Mouse (Mus musculus) cortical plate, adult 2 months (tissue): ENCODE data around the gene Rad54l2. TPM values are rescaled to one million over a fixed set of nuclear protein-coding genes. Genes with fewer than 3 reads are reported as not detected.
A peak's percentile ranks its signal among the peaks of the same experiment; 100 is the strongest.

ENCODE experiments used
- H3K27ac ChIP-seq: fragments of 200-500 bp; 2 replicates; pipeline ENCODE4 v1.5.1; 2012; ENCODE audit warnings: low read length, control low read depth, inconsistent platforms; ENCODE audit not compliant: insufficient read depth
- H3K4me1 ChIP-seq: fragments of 200-500 bp; 2 replicates; pipeline ENCODE4 v1.6.1; 2011; ENCODE audit warnings: low read length; ENCODE audit not compliant: control insufficient read depth, insufficient read depth
- H3K4me3 ChIP-seq: fragments of 200-500 bp; 2 replicates; pipeline ENCODE4 v1.5.1; 2011; ENCODE audit warnings: mild to moderate bottlenecking, low read length, control low read depth; ENCODE audit not compliant: insufficient read depth
- CTCF ChIP-seq: fragments of 200-500 bp; IDR thresholded peaks from 2 replicates; pipeline ENCODE4 v1.5.1; 2011; ENCODE audit warnings: mild to moderate bottlenecking, control low read depth, low read length; ENCODE audit not compliant: insufficient read depth; ENCODE audit errors: extremely low read depth
- POLR2A ChIP-seq: fragments of 200-500 bp; IDR thresholded peaks from 2 replicates; pipeline ENCODE4 v1.6.1; 2011; ENCODE audit warnings: mild to moderate bottlenecking, low read length, control low read depth; ENCODE audit not compliant: insufficient read depth; ENCODE audit errors: extremely low read depth
- polyA plus RNA-seq: library from polyadenylated mRNA; depleted of rRNA; stranded (reverse); fragments of >200 nt; gene quantifications from 2 replicates; pipeline ENCODE4 v1.2.3, GENCODE M21; 2012

Rad54l2 gene
- polyA plus RNA-seq, 1 experiment, result 7.2 TPM

DNA sequence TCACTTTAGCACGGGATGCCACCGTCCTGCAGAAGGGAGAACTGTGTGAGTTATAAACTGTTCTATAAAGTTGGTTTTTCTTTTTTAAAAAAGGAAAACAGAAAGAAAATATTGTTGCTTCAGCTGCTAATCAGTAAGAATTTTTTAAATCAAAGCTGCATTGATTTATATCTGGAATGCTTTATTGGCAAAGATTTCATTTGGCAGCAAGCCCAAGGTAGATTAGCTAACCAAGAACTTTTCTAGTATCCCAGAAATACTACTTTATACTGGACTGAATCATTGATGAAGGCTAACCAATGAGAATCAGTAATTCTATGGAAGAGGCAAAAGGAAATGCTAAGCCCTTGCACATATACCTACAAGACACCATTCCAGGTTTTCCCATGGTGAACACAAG is 72.8 kb downstream of the Rad54l2 start:
- Histone ChIP-seq H3K4me1 (peaks cover 3% of the 10 kb centered on the region; the same call in 1 of the 2 replicates), H3K27ac (no peak overlapping the region), H3K4me3 (no peak overlapping the region)
- TF ChIP-seq CTCF (no peak), POLR2A (no peak)

DNA sequence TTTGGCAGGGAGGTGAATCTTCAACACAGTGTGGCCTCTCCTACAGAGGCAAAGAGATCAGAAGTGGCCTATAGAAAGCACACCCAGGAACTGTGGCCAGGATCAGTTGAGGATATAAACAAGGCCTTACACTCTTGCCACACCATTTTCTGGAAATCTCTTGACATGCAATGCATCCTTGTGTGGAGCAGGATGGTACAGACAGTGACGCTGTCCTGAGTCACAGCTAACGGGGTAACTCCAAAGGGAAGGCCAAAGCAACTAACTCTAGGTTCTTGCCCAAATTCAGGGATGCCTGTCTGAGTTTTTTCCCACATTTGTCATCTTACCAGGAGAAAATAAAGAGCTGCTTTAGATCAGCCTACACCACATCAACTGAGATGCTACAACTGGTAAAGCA is 76.5 kb downstream of the Rad54l2 start:
- H3K4me3 ChIP-seq, result no peak overlapping the region
- H3K4me1 ChIP-seq, result peaks cover 3% of the 10 kb centered on the region; the same call in 1 of the 2 replicates
- H3K27ac ChIP-seq, result no peak overlapping the region
- TF ChIP-seq POLR2A, result no peak
- TF ChIP-seq CTCF, result no peak

DNA sequence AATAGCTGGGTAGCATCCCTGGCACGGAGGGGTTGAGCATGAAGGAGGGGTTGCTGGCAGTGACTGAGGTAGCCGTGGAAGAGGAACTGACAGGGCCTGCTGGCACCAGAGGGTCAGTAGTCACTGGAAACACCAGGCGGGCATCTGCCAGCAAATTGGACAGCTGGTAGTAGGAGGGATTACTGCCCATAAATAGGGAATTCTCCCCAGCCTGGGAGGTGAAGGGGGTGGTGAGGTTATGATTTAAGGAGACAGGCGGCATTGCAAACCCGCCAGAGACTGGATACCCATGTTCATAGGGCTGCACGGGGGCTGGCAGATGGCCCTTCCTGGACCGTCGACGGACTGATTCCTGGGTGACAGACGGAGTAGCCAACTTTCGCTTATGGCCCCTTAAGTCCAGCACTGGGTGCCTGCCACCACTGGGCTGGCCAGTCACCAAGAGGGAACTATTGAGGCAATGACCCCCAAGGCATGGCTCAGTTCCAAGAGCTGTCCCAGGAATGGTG is 96.0 kb downstream of the Rad54l2 start:
- Histone ChIP-seq H3K4me3 (no peak overlapping the region), H3K4me1 (no peaks in the 10 kb centered on the region), H3K27ac (no peak overlapping the region)
- TF ChIP-seq POLR2A (no peak), CTCF (no peak)

DNA sequence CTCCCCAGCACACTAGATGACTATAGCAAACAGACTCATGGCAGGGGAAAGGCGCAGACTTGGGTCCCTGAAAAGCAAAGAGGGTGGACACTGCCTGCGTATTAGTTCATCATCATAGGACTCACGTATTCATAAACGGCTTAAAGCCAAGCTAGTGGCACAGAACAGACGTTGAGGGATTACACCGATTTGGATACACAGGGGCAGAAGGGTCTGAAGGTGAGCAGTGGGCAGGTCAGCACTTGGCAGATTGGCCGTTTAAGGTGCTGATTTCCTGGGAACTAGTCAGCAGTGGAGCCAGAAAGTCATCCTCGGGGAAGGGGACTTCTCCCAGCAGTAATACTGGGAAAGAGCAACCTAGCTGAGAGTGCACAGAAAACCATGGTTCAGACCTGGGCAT is 100.2 kb downstream of the Rad54l2 start:
- Histone ChIP-seq H3K4me1 (peaks cover 3% of the 10 kb centered on the region; the same call in 1 of the 2 replicates), H3K4me3 (no peak overlapping the region), H3K27ac (no peak overlapping the region)
- TF ChIP-seq CTCF, result no peak

DNA sequence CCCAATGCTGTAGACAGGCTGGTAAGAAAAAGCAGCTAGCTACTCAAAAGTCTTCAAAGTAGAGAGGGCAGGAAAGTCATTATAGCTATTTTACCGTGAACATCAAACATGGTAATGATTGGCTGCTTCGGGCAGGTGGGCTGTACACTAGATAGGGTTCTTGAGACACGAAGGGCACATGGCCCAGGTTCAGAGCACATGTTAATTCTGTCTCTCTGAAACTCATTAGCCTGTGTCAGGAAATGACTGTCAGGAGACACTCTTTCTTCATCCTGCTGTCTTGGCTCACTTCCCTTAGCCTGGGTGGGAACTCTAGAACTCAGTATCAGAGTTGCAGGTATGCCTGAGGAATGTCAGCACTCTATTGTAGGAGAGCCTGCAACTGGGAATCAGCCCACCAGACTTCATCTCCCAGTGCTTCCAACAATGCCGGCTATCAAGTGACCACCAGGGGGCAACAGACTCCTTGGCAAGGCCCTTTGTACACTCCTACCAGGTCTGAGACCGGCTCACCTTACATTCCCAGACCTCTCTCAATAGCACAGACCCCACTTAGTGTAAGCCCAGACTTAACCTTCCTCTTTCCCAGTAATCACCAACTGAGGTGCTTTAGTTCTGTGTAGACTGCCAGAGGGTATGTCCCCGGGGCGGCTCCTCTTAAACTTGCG is 101.9 kb downstream of the Rad54l2 start:
- peak; percentile 81 for TF ChIP-seq CTCF
- no peak for TF ChIP-seq POLR2A
- no peak overlapping the region for H3K4me3 ChIP-seq
- peaks cover 3% of the 10 kb centered on the region; the same call in 1 of the 2 replicates for H3K4me1 ChIP-seq
- H3K27ac ChIP-seq, result no peak overlapping the region

DNA sequence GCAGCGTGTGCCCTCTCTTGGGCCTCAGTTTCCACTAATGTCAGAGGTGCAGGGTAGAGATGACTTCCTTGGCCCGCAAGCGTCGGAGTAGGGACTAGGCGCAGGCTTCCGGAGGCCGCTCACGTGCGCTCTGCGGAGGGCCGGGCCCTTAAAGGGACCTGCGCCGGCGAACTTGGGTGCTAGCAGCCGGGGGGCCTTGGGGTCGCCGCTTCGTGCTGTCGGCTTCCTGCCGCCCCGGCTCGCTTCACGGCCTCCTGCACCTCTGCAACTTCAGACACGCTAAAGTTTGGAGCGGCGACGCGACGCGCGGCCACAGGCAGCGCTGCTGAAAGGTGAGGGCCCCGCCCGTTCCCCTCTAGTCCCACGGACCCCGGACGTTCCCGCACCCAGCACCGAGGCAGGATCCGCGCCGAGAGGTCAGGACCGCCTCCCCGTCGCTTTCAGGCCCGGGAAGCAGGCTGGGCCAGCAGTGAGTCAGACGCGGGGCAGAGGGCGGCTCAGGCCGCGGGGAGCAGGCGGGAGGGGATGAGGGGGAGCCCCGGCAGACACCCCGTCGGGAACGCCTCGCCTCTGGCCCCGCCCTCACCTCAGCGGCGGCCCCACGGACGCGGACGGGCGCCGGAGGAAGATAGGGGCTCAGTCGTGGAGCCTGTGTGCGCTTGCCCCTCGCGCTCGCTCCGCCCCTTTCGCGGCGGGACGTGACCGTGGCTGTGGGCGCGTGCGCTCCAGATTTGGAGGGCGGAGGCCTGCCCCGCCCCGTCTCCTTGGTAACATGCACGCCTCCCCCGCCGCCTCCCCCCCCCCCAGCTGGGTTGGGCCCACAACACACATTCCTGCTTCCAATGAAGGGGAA is 103.5 kb downstream of the Rad54l2 start, which contains the start of gene Tex264:
TSS of gene Tex264 (minus strand) at position 679 of the 853 bp plus-strand sequence.
- H3K4me3 ChIP-seq, result peak within 1 kb of the TSS; percentile 96
- TF ChIP-seq CTCF (no peak), POLR2A (peak; percentile 70; the same call in 1 of the 2 replicates)
- H3K4me1 ChIP-seq, result peaks cover 6% of the 10 kb centered on the region; the same call in 1 of the 2 replicates
- peak within 1 kb of the TSS; percentile 30; the same call in 1 of the 2 replicates for H3K27ac ChIP-seq

DNA sequence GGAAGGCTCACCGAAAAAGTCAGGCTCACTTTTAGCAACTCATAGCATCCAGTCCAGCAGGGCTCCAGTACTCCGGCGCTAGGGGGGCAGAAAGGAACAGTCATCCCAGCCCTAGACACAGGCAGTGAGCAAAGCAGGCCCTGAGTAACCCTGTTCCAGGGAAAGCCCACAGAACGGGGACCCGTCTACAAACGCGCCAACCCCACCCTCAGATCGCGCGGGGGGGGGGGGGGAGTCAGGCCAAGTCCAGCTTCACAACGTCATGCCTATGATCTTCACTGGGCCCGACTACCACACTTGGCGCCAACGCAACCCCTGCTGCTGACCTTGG is 104.1 kb downstream of the Rad54l2 start:
- TF ChIP-seq CTCF (no peak), POLR2A (no peak)
- H3K4me3 ChIP-seq, result peak overlapping the region; percentile 96
- peak overlapping the region; percentile 30; the same call in 1 of the 2 replicates for H3K27ac ChIP-seq
- H3K4me1 ChIP-seq, result peaks cover 6% of the 10 kb centered on the region; the same call in 1 of the 2 replicates

DNA sequence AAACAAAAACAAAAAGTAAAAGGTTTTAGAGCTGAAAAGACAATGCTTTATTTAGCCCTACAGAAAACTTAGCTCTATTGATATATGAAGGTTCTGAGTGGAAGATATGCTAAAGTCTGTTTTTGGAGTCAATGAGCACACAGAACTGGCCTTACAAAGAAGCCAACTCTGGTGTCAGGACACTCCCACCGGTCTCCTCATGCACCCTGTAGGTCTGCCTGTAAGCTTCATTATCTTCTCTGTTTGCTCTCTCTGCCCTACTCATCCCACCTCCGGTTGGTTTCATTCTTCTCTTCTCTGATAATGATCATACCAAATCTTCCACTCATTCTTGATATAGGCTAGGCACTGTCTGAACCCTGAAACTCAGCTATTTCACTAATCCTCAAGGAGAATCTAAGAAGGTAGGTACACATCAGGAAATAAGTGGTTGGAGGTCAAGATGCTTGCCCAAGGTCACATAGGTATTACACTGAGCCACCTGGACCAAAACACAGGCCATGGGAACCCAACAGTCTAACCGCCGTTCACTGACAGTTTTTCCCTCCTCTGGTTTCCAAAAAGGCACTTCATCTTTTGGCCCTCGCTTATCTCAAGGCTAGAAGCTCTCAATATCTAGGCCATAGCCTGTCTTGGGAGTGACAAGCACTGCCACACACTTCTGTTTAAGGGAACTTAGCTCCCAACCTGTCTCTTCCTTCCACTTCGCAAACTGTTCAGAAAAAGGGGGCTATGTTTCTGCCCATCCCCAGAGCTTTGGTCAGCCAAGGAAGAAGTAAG is 104.7 kb downstream of the Rad54l2 start:
- Histone ChIP-seq H3K4me1 (peaks cover 6% of the 10 kb centered on the region; the same call in 1 of the 2 replicates), H3K27ac (no peak overlapping the region), H3K4me3 (peak overlapping the region; percentile 96)
- TF ChIP-seq CTCF (no peak), POLR2A (no peak)

DNA sequence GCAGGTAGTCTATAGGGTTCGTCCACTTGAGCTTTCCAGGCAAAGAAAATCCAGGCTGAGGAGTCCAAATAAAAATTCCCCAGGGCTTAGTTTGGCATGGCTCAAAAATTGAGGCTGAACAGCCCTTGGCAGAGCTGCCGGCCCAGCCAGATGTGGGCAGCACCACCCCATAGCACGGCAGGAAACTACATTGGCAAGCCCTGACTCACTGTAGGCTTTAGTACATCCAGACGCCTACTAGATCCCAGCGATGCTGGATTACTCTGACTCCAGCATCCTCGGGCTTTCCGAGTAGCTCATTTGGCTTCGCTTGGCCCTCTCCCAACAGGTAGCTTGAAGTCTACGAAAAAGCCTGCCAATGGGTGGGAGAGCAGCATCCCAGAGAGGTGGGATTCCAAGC is 108.0 kb downstream of the Rad54l2 start:
- H3K4me1 ChIP-seq, result peaks cover 7% of the 10 kb centered on the region; the same call in 1 of the 2 replicates
- H3K27ac ChIP-seq, result no peak overlapping the region
- no peak for TF ChIP-seq CTCF
- TF ChIP-seq POLR2A, result no peak
- H3K4me3 ChIP-seq, result no peak overlapping the region
